Mouse (Mus musculus) intestine, embryonic 16.5 days (tissue): ENCODE results near the gene Dusp11. TPM values are rescaled to one million over a fixed set of nuclear protein-coding genes. Genes with fewer than 3 reads are reported as not detected.
"Not testable (repeated sequence)": the region's sequence is repeated elsewhere in the genome, so short reads cannot be mapped to it uniquely, and the experiment has no call there.

Source experiments
- ATAC-seq: fragments of 200-750 bp; cut with Nextera tagmentation; 2 replicates; pipeline ENCODE4 v1.8.0; 2017; ENCODE audit warnings: moderate TSS enrichment, moderate library complexity
- H3K27ac ChIP-seq: fragments of 300-500 bp; sonication (generic); 2 replicates; pipeline ENCODE4 v1.5.1; 2014; ENCODE audit warnings: mild to moderate bottlenecking, low read length
- H3K27me3 ChIP-seq: fragments of 300-500 bp; sonication (generic); replicated peaks from 2 replicates; pipeline ENCODE4 v1.6.1; 2014; ENCODE audit warnings: low read length, control low read depth, mixed read lengths; ENCODE audit not compliant: control insufficient read depth, insufficient read depth
- H3K36me3 ChIP-seq: fragments of 300-500 bp; sonication (generic); 2 replicates; pipeline ENCODE4 v1.6.1; 2014; ENCODE audit warnings: low read length, control low read depth; ENCODE audit not compliant: control insufficient read depth, insufficient read depth
- H3K4me1 ChIP-seq: fragments of 300-500 bp; sonication (generic); 2 replicates; pipeline ENCODE4 v1.6.1; 2014; ENCODE audit warnings: low read length, control low read depth, mixed read lengths; ENCODE audit not compliant: control insufficient read depth, insufficient read depth
- H3K4me2 ChIP-seq: fragments of 300-500 bp; sonication (generic); 2 replicates; pipeline ENCODE4 v1.6.1; 2014; ENCODE audit warnings: low read depth, low read length, control low read depth
- H3K4me3 ChIP-seq: fragments of 300-500 bp; sonication (generic); 2 replicates; pipeline ENCODE4 v1.5.1; 2014; ENCODE audit warnings: mild to moderate bottlenecking, low read length
- H3K9ac ChIP-seq: fragments of 300-500 bp; sonication (generic); 2 replicates; pipeline ENCODE4 v1.6.1; 2014; ENCODE audit warnings: low read depth, low read length
- H3K9me3 ChIP-seq: fragments of 300-500 bp; sonication (generic); 2 replicates; pipeline ENCODE4 v1.6.1; 2016; ENCODE audit warnings: low read length, control low read depth; ENCODE audit not compliant: control insufficient read depth
- WGBS: fragments of 180-500 bp; shearing (Covaris S2); extraction: QIAGEN DNeasy Blood & Tissue Kit; methylation state at CpG from one replicate; pipeline ENCODE4 v1.1.7; 2014; 5-methylcytosine and 5-hydroxymethylcytosine counted together
- polyA plus RNA-seq: library from polyadenylated mRNA; unstranded; fragments of >200 nt; fragmentation: Nextera tagmentation; extraction: Ambion mirVana; gene quantifications from 2 replicates; pipeline ENCODE4 v1.2.1, GENCODE M21; 2015

Dusp11 gene
- polyA plus RNA-seq, 1 experiment from 2014 or later = 34.2 TPM

- WGBS = 88% methylated on average over 1 of the region's 1 CpGs
- H3K4me1 ChIP-seq = peaks cover 3% of the 10 kb centered on the region; the same call in 1 of the 2 replicates
- no peaks in the 10 kb centered on the region for H3K36me3 ChIP-seq
- H3K9me3 ChIP-seq = no peaks in the 10 kb centered on the region
- H3K27ac ChIP-seq = no peak overlapping the region
- no peak overlapping the region for H3K4me2 ChIP-seq
- no peak overlapping the region for H3K4me3 ChIP-seq
- H3K27me3 ChIP-seq = no peaks in the 10 kb centered on the region
- no peak overlapping the region for H3K9ac ChIP-seq
- ATAC-seq = no peak
Observed at GRCm38 (mm10) chr6:85975761-85976160, 14.3 kb upstream of the Dusp11 start.

- H3K4me3 ChIP-seq = no peak overlapping the region
- no peak for ATAC-seq
- 53% methylated on average over 10 of the region's 10 CpGs for whole genome bisulfite sequencing
- peaks cover 3% of the 10 kb centered on the region; the same call in 1 of the 2 replicates for H3K4me1 ChIP-seq
- no peaks in the 10 kb centered on the region for H3K9me3 ChIP-seq
- H3K27me3 ChIP-seq = no peaks in the 10 kb centered on the region
- H3K9ac ChIP-seq = no peak overlapping the region
- no peak overlapping the region for H3K4me2 ChIP-seq
- H3K27ac ChIP-seq = no peak overlapping the region
- no peaks in the 10 kb centered on the region for H3K36me3 ChIP-seq
Observed at GRCm38 (mm10) chr6:85974941-85975617, 13.6 kb upstream of the Dusp11 start.

DNA sequence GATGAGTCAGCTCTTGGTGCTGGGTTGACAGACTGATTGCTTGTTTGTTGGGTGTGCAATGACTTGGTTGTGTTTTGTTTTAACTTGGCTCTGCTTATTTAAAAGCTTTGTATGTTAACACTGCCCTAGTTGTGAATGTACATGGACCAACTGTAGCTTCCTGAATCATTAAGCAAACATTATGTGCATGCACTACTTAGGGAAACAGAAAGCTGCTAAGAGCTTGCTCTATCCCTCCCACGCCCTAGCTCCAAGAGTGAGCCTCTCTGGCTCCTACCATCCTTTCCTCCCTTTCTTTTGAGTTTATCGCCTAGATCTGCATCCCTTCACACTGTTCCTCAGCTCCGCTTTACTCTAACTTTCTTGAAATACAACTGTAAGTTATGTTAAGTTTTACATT is 11.9 kb upstream of the Dusp11 start:
- Histone ChIP-seq H3K27ac (0 out of 2 replicates have a peak overlapping the region, but pooled peaks have one; percentile 27), H3K4me2 (no peak overlapping the region), H3K9ac (no peak overlapping the region), H3K4me1 (peaks cover 3% of the 10 kb centered on the region; the same call in 1 of the 2 replicates), H3K36me3 (no peaks in the 10 kb centered on the region), H3K27me3 (no peaks in the 10 kb centered on the region), H3K9me3 (no peaks in the 10 kb centered on the region), H3K4me3 (no peak overlapping the region)
- no peak for ATAC-seq
- WGBS = 65% methylated on average over 3 of the region's 3 CpGs

GRCm38 (mm10) chr6:85972699-85973098 is 11.2 kb upstream of the Dusp11 start:
- Histone ChIP-seq H3K4me3 (no peak overlapping the region), H3K36me3 (no peaks in the 10 kb centered on the region), H3K4me2 (no peak overlapping the region), H3K27me3 (no peaks in the 10 kb centered on the region), H3K9me3 (no peaks in the 10 kb centered on the region), H3K9ac (no peak overlapping the region; the same call in 1 of the 2 replicates), H3K27ac (0 out of 2 replicates have a peak overlapping the region, but pooled peaks have one; percentile 34), H3K4me1 (peaks cover 3% of the 10 kb centered on the region; the same call in 1 of the 2 replicates)
- no peak for ATAC-seq
- WGBS = 54% methylated on average over 3 of the region's 3 CpGs

GRCm38 (mm10) chr6:85969889-85970288 is 8.4 kb upstream of the Dusp11 start:
- WGBS = 61% methylated on average over 2 of the region's 2 CpGs
- H3K9me3 ChIP-seq = no peaks in the 10 kb centered on the region
- no peak for ATAC-seq
- H3K4me1 ChIP-seq = peaks cover 3% of the 10 kb centered on the region; the same call in 1 of the 2 replicates
- H3K4me3 ChIP-seq = no peak overlapping the region
- H3K27ac ChIP-seq = no peak overlapping the region
- no peaks in the 10 kb centered on the region for H3K36me3 ChIP-seq
- H3K27me3 ChIP-seq = no peaks in the 10 kb centered on the region
- H3K4me2 ChIP-seq = no peak overlapping the region
- H3K9ac ChIP-seq = no peak overlapping the region

DNA sequence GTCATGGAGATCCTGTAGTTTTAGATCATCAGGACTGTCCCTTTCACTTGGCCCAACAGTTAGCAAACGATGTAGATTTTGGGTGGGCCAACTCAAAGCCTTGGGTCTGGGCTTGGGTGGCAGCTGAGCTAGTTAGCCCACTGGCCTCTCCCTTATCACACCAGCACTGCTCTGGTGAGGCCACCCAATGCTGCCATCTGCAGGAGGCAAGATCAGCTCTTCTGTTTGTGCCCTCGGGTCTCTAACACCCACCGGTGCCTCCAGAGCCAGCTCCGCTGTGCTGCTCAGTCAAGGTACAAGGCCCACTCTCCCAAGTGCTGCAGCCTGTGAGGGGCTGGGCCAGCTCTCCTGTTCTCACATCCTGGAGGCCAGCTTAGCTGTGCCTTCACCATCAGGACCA is 5.2 kb upstream of the Dusp11 start:
- Histone ChIP-seq H3K36me3 (no peaks in the 10 kb centered on the region), H3K4me2 (no peak overlapping the region), H3K4me3 (no peak overlapping the region), H3K9me3 (no peaks in the 10 kb centered on the region), H3K4me1 (no peaks in the 10 kb centered on the region), H3K27ac (no peak overlapping the region), H3K27me3 (no peaks in the 10 kb centered on the region), H3K9ac (no peak overlapping the region)
- no peak for ATAC-seq
- WGBS = 74% methylated on average over 4 of the region's 4 CpGs

DNA sequence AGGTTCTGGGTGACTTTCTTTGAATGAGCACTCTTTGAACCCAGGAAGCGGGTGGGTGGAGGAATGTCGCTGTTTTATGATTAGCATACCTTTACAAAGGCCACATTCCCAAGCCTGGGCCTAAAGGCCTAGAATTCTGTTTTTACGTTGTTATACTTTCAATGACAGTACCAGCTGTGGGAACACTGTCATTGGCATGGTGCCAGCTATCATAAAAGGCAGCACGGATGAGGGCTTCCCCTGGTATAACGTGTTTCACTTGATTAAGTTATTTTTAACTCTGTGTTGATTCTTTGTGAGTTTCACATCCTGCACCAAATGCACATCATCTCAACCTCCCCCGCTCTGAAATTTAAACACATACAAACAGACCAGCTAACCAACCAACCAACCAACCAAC is 4.6 kb upstream of the Dusp11 start:
- not testable (repeated sequence) for H3K27ac ChIP-seq, H3K9me3 ChIP-seq, H3K4me3 ChIP-seq, H3K27me3 ChIP-seq, H3K4me2 ChIP-seq, H3K36me3 ChIP-seq, H3K4me1 ChIP-seq, H3K9ac ChIP-seq, ATAC-seq
- WGBS = 28% methylated on average over 4 of the region's 6 CpGs

DNA sequence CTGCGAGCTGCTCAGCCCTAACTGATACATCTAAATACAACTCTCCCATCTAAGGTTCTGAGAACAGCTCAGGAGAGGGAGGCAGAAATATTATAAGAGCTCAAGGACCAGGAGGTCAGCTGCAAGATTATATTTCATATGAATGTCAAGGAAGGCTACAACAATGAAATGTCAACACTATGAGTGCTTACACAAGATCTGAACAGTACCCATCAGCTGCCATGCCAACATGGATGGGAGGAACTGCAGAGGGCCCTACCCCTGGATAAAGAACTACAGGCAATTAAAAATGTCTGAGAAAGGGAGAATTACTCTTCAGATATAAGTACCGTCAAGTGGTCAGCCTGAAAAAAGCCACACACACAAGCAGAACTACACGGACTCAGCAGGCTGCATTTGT is 3.9 kb downstream of the Dusp11 start:
- H3K36me3 ChIP-seq = peaks cover 5% of the 10 kb centered on the region
- 82% methylated on average over 3 of the region's 3 CpGs for WGBS
- no peaks in the 10 kb centered on the region for H3K27me3 ChIP-seq
- ATAC-seq = no peak
- no peak overlapping the region for H3K4me3 ChIP-seq
- H3K27ac ChIP-seq = no peak overlapping the region
- H3K9ac ChIP-seq = no peak overlapping the region
- H3K4me2 ChIP-seq = no peak overlapping the region
- peaks cover 10% of the 10 kb centered on the region for H3K4me1 ChIP-seq
- no peaks in the 10 kb centered on the region for H3K9me3 ChIP-seq

GRCm38 (mm10) chr6:85948549-85948948 is 12.9 kb downstream of the Dusp11 start:
- H3K4me2 ChIP-seq = no peak overlapping the region
- ATAC-seq = no peak
- no peak overlapping the region for H3K9ac ChIP-seq
- peaks cover 46% of the 10 kb centered on the region for H3K36me3 ChIP-seq
- 80% methylated on average over 6 of the region's 6 CpGs for WGBS
- no peaks in the 10 kb centered on the region for H3K9me3 ChIP-seq
- no peaks in the 10 kb centered on the region for H3K27me3 ChIP-seq
- H3K4me1 ChIP-seq = no peaks in the 10 kb centered on the region
- no peak overlapping the region for H3K27ac ChIP-seq
- no peak overlapping the region for H3K4me3 ChIP-seq

DNA sequence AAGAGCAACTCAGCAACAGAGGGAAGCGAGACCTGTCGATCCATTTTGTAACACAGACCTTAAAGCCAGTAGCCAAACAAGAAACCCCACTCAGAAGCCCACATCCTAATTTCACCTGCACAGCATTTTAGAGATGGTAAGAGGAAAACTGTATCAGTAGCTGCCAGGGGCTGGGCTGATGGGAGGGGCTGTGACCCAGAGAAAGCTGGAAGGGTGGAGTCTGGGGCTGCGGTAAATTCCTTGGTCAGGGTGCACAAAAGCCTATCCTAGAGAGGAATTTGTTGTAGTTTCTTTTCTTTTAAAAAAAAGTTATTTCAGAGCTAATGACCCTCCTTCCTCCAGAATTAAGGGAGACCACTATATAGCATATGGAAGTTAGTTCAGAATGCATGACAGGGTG is 19.0 kb downstream of the Dusp11 start:
- Histone ChIP-seq H3K4me1 (peaks cover 2% of the 10 kb centered on the region; the same call in 1 of the 2 replicates), H3K4me3 (no peak overlapping the region), H3K9me3 (no peaks in the 10 kb centered on the region), H3K4me2 (no peak overlapping the region), H3K9ac (no peak overlapping the region), H3K27ac (no peak overlapping the region), H3K27me3 (no peaks in the 10 kb centered on the region), H3K36me3 (peaks cover 23% of the 10 kb centered on the region)
- WGBS = 96% methylated on average over 3 of the region's 3 CpGs
- no peak for ATAC-seq
